15 mouse cellular contexts compared by ENCODE assay signal in genomic region chr10:67746140-67746539, GRCm38 (mm10).
DNase-seq lines count a peak whose midpoint lies in the region; ATAC-seq and TF ChIP-seq lines count a peak whose summit lies in the region.
"Had no signal": no experiment of that assay in that cellular context is flagged by ENCODE, and none has a peak within 500 bp of the region (broad histone marks: within the 10 kb centered on the region; RNA-seq: fewer than 3 reads in every experiment).

No protein-coding gene starts in this region.

- H3K36me3 ChIP-seq in hindbrain, postnatal 0 days (ENCODE audit: insufficient read depth, low read length), result no peaks in the 10 kb centered on the region
- no peaks in the 10 kb centered on the region for H3K36me3 ChIP-seq in hindbrain, embryonic 10.5 days
- H3K36me3 ChIP-seq in forebrain, embryonic 16.5 days (ENCODE audit: control insufficient read depth, insufficient read depth), result no peaks in the 10 kb centered on the region
- H3K36me3 ChIP-seq: heart, embryonic 13.5 days; liver, embryonic 15.5 days; midbrain, embryonic 13.5 days; neural tube, embryonic 13.5 days; stomach, embryonic 15.5 days had no signal

- no peak overlapping the region for H3K27ac ChIP-seq in hindbrain, postnatal 0 days
- H3K27ac ChIP-seq in hindbrain, embryonic 10.5 days, result no peak overlapping the region
- H3K27ac ChIP-seq in forebrain, embryonic 16.5 days (ENCODE audit: low read length), result no peak overlapping the region
- H3K27ac ChIP-seq: heart, embryonic 13.5 days; liver, embryonic 15.5 days; midbrain, embryonic 13.5 days; neural tube, embryonic 13.5 days; stomach, embryonic 15.5 days had no signal

- WGBS in hindbrain, postnatal 0 days, result 75% methylated on average over 3 of the region's 3 CpGs
- WGBS in hindbrain, embryonic 10.5 days, result 92% methylated on average over 3 of the region's 3 CpGs
- 66% methylated on average over 3 of the region's 3 CpGs for WGBS in forebrain, embryonic 16.5 days

- no peaks in the 10 kb centered on the region for H3K4me1 ChIP-seq in hindbrain, postnatal 0 days (ENCODE audit: insufficient read depth, low read length)
- peaks cover 15% of the 10 kb centered on the region for H3K4me1 ChIP-seq in hindbrain, embryonic 10.5 days (replicated peaks)
- no peaks in the 10 kb centered on the region for H3K4me1 ChIP-seq in forebrain, embryonic 16.5 days (replicated peaks; ENCODE audit: control insufficient read depth, insufficient read depth, low read length)
- H3K4me1 ChIP-seq: liver, embryonic 15.5 days; midbrain, embryonic 13.5 days; stomach, embryonic 15.5 days had no signal

- ATAC-seq in hindbrain, postnatal 0 days, result no peak
- ATAC-seq in forebrain, embryonic 16.5 days, result peak; percentile 87
- ATAC-seq: activated CD4-positive, CD25-positive, alpha-beta regulatory T cell, adult 4 months; inflammation-experienced regulatory T-cells, adult 6 months; midbrain, embryonic 13.5 days had no signal

- no peak overlapping the region for H3K4me2 ChIP-seq in hindbrain, postnatal 0 days (ENCODE audit: low read depth, low read length)
- H3K4me2 ChIP-seq in forebrain, embryonic 16.5 days (ENCODE audit: low read length), result no peak overlapping the region
- H3K4me2 ChIP-seq: heart, embryonic 13.5 days; liver, embryonic 15.5 days; midbrain, embryonic 13.5 days; neural tube, embryonic 13.5 days; stomach, embryonic 15.5 days had no signal

- no peak overlapping the region for H3K9ac ChIP-seq in hindbrain, postnatal 0 days (replicated peaks; ENCODE audit: low read length)
- no peak overlapping the region for H3K9ac ChIP-seq in forebrain, embryonic 16.5 days (replicated peaks; ENCODE audit: low read depth, low read length)
- H3K9ac ChIP-seq: heart, embryonic 13.5 days; liver, embryonic 15.5 days; midbrain, embryonic 13.5 days; neural tube, embryonic 13.5 days; stomach, embryonic 15.5 days had no signal

- H3K9me3 ChIP-seq in hindbrain, postnatal 0 days (ENCODE audit: low read length), result no peaks in the 10 kb centered on the region
- H3K9me3 ChIP-seq in hindbrain, embryonic 10.5 days, result no peaks in the 10 kb centered on the region
- no peaks in the 10 kb centered on the region for H3K9me3 ChIP-seq in forebrain, embryonic 16.5 days (ENCODE audit: control insufficient read depth, low read length)
- H3K9me3 ChIP-seq: heart, embryonic 13.5 days; liver, embryonic 15.5 days; midbrain, embryonic 13.5 days; neural tube, embryonic 13.5 days; stomach, embryonic 15.5 days had no signal

- DNase-seq in hindbrain, postnatal 0 days (ENCODE audit: low spot score), result peak; percentile 28
- DNase-seq in hindbrain, embryonic 10.5 days (ENCODE audit: low spot score), result no peak
- peak; percentile 26 for DNase-seq in lung, postnatal 36 days
- DNase-seq in lung, adult 18-20 months, result no peak
- DNase-seq in layer of hippocampus, adult 9-10 months (ENCODE audit: low spot score), result peak; percentile 25
- DNase-seq in thymus, postnatal 10 days (ENCODE audit: low spot score in 2 of 2), result no peak
- DNase-seq: right cerebral cortex, postnatal 14 days had no signal

- H3K27me3 ChIP-seq in hindbrain, postnatal 0 days (ENCODE audit: insufficient read depth, low read length), result no peaks in the 10 kb centered on the region
- no peaks in the 10 kb centered on the region for H3K27me3 ChIP-seq in hindbrain, embryonic 10.5 days (ENCODE audit: insufficient read depth, poor library complexity, severe bottlenecking)
- no peaks in the 10 kb centered on the region for H3K27me3 ChIP-seq in forebrain, embryonic 16.5 days (replicated peaks; ENCODE audit: control insufficient read depth, insufficient read depth, low read length)
- H3K27me3 ChIP-seq: heart, embryonic 13.5 days; liver, embryonic 15.5 days; midbrain, embryonic 13.5 days; neural tube, embryonic 13.5 days; stomach, embryonic 15.5 days had no signal

- H3K4me3 ChIP-seq in hindbrain, postnatal 0 days (ENCODE audit: low read length), result no peak overlapping the region
- H3K4me3 ChIP-seq in hindbrain, embryonic 10.5 days, result no peak overlapping the region
- H3K4me3 ChIP-seq in forebrain, embryonic 16.5 days (replicated peaks; ENCODE audit: low read length), result no peak overlapping the region
- H3K4me3 ChIP-seq: heart, embryonic 13.5 days; liver, embryonic 15.5 days; midbrain, embryonic 13.5 days; neural tube, embryonic 13.5 days; stomach, embryonic 15.5 days had no signal

- no peak for TF ChIP-seq CTCF in hindbrain, postnatal 0 days (IDR thresholded peaks at IDR 0.05; ENCODE audit: low read depth)

Comparison
In these comparisons a context has a peak if more than half of its experiments do, and no peak if none do; other contexts are left out.
1. DNase-seq: peak in hindbrain, postnatal 0 days (single experiment), lung, postnatal 36 days (single experiment) and layer of hippocampus, adult 9-10 months (single experiment); none in hindbrain, embryonic 10.5 days (single experiment), lung, adult 18-20 months (0 of 2) and thymus, postnatal 10 days (0 of 2).